Mouse (Mus musculus) gastrocnemius, adult 18-20 months (tissue): ENCODE data around the gene Fgd5. TPM values are rescaled to one million over a fixed set of nuclear protein-coding genes. Genes with fewer than 3 reads are reported as not detected.

ENCODE experiments used
- DNase-seq: peaks from one replicate; pipeline ENCODE4 v3.0.0; 2021; ENCODE audit warnings: low spot score
- total RNA-seq, 2 experiments: library from RNA; stranded (reverse); gene quantifications; 2 replicates each; pipeline ENCODE4 v1.2.3; 2021

Gene Fgd5
- total RNA-seq, 2 experiments from 2014 or later, result 7.7 to 10.6 TPM

- DNase-seq, result no peak
Measured at GRCm38 (mm10) chr6:92004137-92004805, 25.6 kb downstream of the Fgd5 start.

GRCm38 (mm10) chr6:92004806-92005205 is 26.1 kb downstream of the Fgd5 start:
- DNase-seq, result no peak

GRCm38 (mm10) chr6:92010895-92011294 is 32.2 kb downstream of the Fgd5 start:
- DNase-seq, result no peak

GRCm38 (mm10) chr6:92012413-92012812 is 33.7 kb downstream of the Fgd5 start:
- DNase-seq, result no peak

DNA sequence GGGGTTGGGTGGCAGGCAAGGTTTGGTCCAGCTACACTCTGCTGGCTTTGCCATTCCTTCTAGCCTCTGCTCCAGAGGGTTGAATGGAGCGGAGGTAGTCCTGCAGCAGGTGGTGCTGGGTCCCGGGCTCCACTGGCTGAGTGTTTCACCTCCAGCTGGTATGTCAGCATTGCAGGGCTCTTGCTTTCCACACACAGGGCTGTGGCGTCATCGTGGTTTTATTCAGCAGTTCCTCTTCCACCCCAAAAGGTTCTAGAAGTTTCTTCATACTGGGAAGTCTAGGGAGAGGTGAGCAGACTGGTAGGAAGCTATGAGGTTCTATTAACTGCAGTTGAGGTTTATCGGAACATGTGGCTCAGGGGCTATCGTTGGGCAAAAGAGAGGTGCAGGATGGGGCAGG is 34.4 kb downstream of the Fgd5 start:
- DNase-seq, result no peak

- DNase-seq, result peak; percentile 15
Measured at GRCm38 (mm10) chr6:92013620-92014019, 34.9 kb downstream of the Fgd5 start.

- peak; percentile 35 for DNase-seq
Measured at GRCm38 (mm10) chr6:92014936-92015335, 36.3 kb downstream of the Fgd5 start.

- no peak for DNase-seq
Measured at GRCm38 (mm10) chr6:92015848-92016247, 37.2 kb downstream of the Fgd5 start.

DNA sequence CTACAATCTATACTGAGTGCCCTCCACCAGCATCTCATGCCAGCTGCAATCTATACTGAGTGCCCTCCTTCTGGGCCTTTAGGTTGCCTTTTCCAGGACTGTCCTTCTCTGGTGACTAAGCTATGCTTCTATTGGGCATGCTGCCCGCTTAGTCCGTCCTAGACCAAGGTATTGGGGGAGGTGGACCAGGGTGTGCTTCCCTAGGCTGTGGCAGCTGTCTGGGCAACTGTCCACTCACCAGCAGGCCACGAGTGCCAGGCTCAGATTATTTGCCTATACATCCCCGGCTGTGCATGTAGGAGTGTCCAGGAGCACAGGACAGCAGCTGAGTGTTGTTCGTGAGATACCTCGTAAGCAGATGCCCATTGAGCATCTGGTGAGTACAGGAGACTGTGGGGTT is 38.1 kb downstream of the Fgd5 start:
- no peak for DNase-seq

DNA sequence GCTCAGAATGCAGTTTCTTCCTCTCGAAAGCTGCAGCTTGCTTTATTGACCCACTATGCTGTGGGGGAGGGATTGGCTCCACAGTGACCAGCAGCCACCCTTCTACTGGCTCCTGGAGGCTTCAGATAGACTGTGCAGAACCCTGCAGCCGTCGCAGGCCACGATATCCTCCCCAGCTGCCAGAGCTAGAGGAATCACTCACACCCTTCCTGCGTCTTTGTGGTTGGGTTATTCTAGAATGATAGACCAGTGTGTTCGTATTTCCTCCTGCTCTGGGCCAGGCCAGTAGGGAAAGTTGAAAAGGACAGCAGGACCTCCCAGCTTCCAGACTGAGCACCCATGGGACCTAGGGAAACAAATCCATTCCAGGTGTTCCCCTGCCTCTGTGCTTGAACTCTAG is 39.7 kb downstream of the Fgd5 start:
- DNase-seq, result peak; percentile 20

DNA sequence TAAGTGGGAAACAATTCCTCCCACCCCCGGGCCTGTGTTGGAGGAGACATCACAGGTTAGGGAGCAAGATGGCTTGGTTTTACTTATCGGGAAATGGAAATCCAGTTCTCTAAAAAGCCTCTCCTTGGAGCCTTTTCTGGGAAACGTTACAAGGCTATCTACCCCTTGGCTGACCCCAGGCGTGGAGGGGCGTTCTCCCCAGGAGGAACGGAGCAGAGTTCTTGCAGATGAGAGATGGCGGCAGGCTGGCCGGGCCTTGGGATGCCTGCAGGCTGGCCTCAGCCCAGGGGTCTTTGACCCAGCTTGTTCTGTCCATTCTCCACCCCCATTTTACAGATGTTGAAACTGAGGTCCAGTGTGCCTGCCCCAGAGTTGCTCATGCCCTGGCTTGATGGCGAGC is 42.4 kb downstream of the Fgd5 start:
- peak; percentile 54 for DNase-seq

- peak; percentile 63 for DNase-seq
Measured at GRCm38 (mm10) chr6:92021506-92021905, 42.8 kb downstream of the Fgd5 start.

DNA sequence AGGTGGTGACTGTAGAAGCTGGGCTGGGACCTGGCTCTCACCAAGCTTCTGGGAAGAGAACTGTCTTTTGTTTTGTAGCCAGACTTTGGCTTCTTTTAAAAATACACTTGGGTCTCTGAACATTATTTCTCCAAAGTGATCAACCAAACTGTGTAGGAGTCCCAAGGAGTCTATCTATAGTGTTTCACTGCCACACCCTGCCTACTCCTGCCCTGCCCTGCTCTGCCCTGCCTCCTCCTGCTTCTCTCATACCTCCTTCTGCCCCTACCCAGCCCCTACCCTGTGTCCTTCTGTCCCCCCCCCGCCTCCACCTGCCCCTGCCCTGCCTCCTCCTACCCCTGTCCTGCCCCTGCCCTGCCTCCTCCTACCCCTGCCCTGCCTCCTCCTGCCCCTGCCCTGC is 46.6 kb downstream of the Fgd5 start:
- no peak for DNase-seq

- DNase-seq, result no peak
Measured at GRCm38 (mm10) chr6:92027379-92027778, 48.7 kb downstream of the Fgd5 start.

DNA sequence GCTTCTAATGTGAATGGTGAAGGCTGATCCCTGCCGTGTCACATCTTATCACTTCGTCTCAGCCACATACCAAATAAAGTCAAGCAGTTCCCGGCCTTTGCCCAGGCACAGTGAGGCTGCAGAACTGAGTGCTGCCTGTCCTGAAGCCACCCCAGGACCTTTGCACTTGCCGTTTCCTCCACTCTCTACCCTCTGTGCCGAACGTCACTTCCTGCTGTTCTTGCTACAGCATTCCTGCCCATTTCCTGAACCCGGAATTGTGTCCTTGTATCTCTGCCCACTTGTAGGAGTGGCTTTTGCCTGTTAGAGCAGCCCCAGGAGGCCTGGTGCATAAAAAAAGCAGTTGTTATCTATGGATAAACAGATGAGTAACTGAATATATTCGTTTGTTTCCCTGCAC is 52.0 kb downstream of the Fgd5 start:
- no peak for DNase-seq

GRCm38 (mm10) chr6:92034713-92035112 is 56.0 kb downstream of the Fgd5 start:
- peak; percentile 40 for DNase-seq

GRCm38 (mm10) chr6:92036372-92036771 is 57.7 kb downstream of the Fgd5 start:
- no peak for DNase-seq

GRCm38 (mm10) chr6:92038158-92038557 is 59.5 kb downstream of the Fgd5 start:
- no peak for DNase-seq

GRCm38 (mm10) chr6:92041271-92041670 is 62.6 kb downstream of the Fgd5 start:
- no peak for DNase-seq

DNA sequence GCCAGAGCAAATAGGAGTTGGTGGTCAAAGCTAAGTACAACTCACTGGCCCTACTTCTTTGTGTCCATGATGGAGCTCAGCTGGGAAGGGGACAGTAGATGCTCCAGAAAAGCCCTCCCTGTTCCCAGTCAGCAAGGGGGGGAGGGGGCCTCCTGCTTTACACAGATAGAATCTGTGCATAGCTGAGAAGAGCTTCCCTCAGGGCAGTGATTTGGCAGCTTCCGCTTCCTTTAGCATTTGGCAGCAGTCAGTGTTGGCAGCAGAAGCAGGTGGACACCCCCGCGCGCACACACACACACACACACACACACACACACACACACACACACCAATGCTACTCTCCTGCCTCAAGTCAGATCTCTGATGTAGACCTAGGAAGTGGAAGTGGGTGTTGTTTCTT is 63.4 kb downstream of the Fgd5 start:
- no peak for DNase-seq

- no peak for DNase-seq
Measured at GRCm38 (mm10) chr6:92042850-92043249, 64.2 kb downstream of the Fgd5 start.

GRCm38 (mm10) chr6:92057768-92058167 is 79.1 kb downstream of the Fgd5 start:
- DNase-seq, result no peak

GRCm38 (mm10) chr6:92061725-92062124 is 83.0 kb downstream of the Fgd5 start:
- no peak for DNase-seq

DNA sequence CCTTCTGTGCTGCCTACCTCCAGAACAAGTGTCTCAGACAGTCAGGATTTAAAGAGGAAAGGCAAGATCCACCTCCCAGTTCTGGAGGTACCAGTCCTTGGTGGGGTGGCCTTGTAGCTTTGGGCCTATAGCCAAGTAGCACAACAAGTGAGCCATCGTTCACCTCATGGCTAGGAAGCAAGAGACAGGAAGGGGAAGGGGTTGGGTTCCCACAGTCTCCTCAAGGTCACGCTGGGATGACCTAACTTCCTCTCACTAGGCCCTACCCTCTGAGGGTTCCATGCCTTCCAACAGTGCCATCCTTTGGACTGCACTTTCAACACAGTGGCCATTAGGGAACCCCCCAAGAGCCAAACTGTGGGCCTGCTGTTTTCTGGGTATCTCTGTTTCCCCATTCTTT is 84.8 kb downstream of the Fgd5 start:
- DNase-seq, result no peak
